Mouse (Mus musculus) layer of hippocampus, adult 9-10 months (tissue): ENCODE measurements around the gene Zfp52.
A peak's percentile ranks its signal among the peaks of the same experiment; 100 is the strongest.

Experiments
- DNase-seq: peaks from one replicate; pipeline ENCODE4 v3.0.0; 2022; ENCODE audit warnings: low spot score

The Zfp52 gene

GRCm38 (mm10) chr17:21566220-21566619, 30.9 kb downstream of the Zfp52 start:
- peak; percentile 77 for DNase-seq

DNA sequence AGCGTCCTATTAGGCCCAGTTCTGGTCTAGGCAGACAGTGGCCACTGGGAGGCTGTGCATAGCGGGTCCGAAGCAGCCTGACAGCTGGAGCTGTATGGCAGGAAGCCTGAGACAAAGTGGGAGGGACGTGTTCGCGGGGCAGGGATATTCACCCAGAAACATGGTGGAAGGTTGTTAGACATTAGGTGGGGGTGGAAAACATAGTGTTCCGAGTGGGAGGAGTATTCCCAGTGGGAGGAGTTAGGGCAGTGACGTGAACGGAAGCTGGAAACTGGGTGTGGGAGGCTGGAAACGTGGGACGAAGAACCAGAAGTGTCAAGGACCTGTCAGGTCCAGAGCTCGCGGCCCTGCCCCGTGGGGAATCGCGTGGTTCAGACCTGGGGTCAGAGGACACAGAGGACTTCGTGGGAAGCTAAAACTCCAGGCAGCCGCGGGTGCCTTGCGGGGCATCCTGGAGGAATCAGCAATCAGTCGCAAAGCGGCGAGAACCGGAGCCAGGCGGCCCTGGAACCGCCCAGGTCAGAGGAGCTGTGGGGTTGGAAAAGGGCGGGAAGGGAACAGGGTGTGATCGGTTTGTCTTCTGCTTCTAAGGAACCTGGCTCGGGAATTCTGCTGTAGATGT, 31.5 kb downstream of the Zfp52 start, which contains the start of gene Zfp948:
Gene Zfp948 (plus strand): TSS at position 281 of the 622 bp plus-strand sequence.
- peak; percentile 65 for DNase-seq

GRCm38 (mm10) chr17:21567696-21568095, 32.4 kb downstream of the Zfp52 start:
- DNase-seq = no peak

DNA sequence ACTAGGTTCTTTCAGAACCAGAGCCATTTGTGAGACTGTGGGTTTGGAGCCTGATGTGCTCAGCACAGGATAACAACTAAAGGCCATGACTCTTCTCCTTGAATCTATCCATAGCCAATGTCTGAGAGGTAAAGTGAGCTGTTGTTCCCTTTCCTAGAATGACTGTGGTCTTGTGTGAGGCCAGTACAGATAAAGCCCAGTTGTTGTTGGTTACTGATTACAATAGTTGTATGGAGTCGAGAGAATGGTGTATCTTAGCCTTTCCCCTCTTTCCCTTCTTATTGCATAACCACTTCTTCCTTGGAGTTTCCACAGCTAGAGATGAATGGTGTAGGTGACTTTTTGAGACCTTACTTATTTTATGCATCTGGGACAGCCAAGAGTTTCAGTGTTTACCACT, 43.7 kb downstream of the Zfp52 start:
- DNase-seq = no peak

- DNase-seq = no peak
Measured at GRCm38 (mm10) chr17:21579493-21580175, 44.3 kb downstream of the Zfp52 start.

GRCm38 (mm10) chr17:21585521-21585920, 50.2 kb downstream of the Zfp52 start:
- no peak for DNase-seq
